Mouse (Mus musculus): ENCODE results near the gene Slc24a3. TPM values are rescaled to one million over a fixed set of nuclear protein-coding genes. Genes with fewer than 3 reads are reported as not detected.

Slc24a3 gene
- total RNA-seq, 1 experiment = 0.98 TPM

DNA sequence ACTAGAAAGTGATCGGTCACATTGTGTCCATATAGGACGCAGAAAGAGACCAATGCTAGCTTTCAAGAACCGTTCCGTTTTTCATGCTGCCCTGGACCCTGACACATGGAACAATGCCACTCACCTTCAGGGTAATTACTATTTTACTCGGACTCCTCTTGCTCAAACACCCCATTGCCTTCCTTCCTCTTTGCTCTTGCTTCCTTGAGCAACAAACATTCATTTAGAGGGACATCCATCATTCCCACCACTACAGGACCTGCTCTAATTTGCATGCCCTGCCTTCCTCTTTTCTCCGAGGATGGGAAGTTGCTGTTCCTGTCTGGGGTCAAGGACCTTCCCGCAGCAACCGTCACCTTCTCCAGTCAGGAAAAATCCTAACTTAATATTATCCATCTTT is 517.3 kb downstream of the Slc24a3 start:
- no peak for TF ChIP-seq ZNF384 (IDR thresholded peaks at IDR 0.05; ENCODE audit: low read depth, low read length)
- no peak for TF ChIP-seq MAFK (IDR thresholded peaks at IDR 0.05; ENCODE audit: insufficient read depth, low read depth, low read length)
- no peak for TF ChIP-seq CHD2 (IDR thresholded peaks at IDR 0.05; ENCODE audit: low read depth, low read length)
- TF ChIP-seq HCFC1 (IDR thresholded peaks at IDR 0.05; ENCODE audit: borderline replicate concordance, insufficient read depth, low read length) = no peak
- no peak for TF ChIP-seq ZC3H11A (IDR thresholded peaks at IDR 0.05; ENCODE audit: borderline replicate concordance, low read depth, low read length)
- Histone ChIP-seq H3K9ac (ENCODE audit: insufficient read depth, low read depth, low read length, poor library complexity, severe bottlenecking) (no peak overlapping the region), H3K4me3 (ENCODE audit: insufficient read depth in 1 of 2, low read depth in 1 of 2, low read length in 2 of 2, poor library complexity in 1 of 2, severe bottlenecking in 1 of 2) (no peak overlapping the region), H3K27ac (ENCODE audit: insufficient read depth, low read depth, low read length, poor library complexity, severe bottlenecking) (no peak overlapping the region), H3K9me3 (ENCODE audit: control insufficient read depth, insufficient read depth, low read depth, low read length) (no peaks in the 10 kb centered on the region), H3K36me3 (ENCODE audit: control insufficient read depth, insufficient read depth, low read length, poor library complexity, severe bottlenecking) (no peaks in the 10 kb centered on the region), H3K4me1 (ENCODE audit: control insufficient read depth in 2 of 2, insufficient read depth in 2 of 2, low read length in 2 of 2, poor library complexity in 1 of 2) (no peaks in the 10 kb centered on the region)
- in situ Hi-C loops (cut with MboI; ENCODE audit: low sequenced_read_pairs in 2 of 2, unreplicated experiment in 2 of 2) = no loop called here
- no peak for DNase-seq (ENCODE audit: low read depth, low spot score)

DNA sequence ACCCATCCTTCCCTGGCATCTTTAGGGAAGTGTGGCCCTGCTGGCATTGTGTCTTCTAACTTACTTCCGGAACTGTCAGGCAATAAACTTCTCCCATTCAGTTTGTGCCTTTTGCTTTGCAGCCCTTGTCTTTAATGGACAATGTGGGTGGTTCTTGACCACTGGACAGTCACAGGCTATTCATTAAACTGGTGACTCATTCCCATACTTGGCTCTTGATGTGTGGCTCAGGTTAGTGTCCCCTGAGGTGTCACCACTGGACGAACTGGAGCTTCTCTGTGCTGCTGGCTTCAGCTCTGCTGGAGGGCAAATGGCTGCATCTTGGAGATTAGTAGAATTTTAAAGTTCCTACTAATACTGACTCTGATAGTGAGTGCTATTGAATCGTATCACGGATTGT is 518.5 kb downstream of the Slc24a3 start:
- in situ Hi-C loops (cut with MboI; ENCODE audit: low sequenced_read_pairs in 2 of 2, unreplicated experiment in 2 of 2) = no loop called here
- H3K36me3 ChIP-seq (ENCODE audit: control insufficient read depth, insufficient read depth, low read length, poor library complexity, severe bottlenecking) = no peaks in the 10 kb centered on the region

DNA sequence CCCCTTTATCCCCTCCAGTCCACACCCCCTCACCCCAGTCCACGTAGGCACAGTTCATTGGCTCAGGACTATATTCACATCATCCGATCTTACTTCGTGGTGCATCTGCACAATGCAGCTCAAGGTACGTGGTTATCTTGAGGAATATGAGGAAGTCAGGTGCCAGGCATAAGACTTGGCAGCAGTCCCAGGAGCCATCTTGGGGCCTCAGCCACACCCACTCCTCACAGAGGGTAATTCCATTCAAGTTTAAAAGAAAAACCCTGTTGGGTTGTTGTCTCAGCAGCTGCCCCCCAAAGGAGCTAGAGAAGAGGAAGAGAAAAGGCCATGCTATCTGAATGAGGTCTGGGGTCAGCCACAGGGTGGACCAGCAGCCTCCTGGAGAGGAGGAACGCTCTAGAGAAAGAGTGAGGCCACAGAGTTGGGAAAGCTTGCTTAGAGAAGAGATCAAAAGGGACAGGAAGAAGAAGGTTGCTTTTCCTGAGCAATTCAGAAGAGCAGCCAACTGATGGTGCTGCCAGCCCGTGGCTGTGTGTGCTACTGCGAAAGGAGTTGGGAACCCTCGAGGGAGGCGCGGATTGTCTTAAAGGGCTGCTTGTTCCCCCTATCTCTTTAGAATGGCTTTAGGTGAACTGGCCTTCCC is 523.9 kb downstream of the Slc24a3 start:
- TF ChIP-seq CHD2 (IDR thresholded peaks at IDR 0.05; ENCODE audit: low read depth, low read length) (no peak), HCFC1 (IDR thresholded peaks at IDR 0.05; ENCODE audit: borderline replicate concordance, insufficient read depth, low read length) (no peak), ZNF384 (IDR thresholded peaks at IDR 0.05; ENCODE audit: low read depth, low read length) (no peak), MAFK (IDR thresholded peaks at IDR 0.05; ENCODE audit: insufficient read depth, low read depth, low read length) (no peak), ZC3H11A (IDR thresholded peaks at IDR 0.05; ENCODE audit: borderline replicate concordance, low read depth, low read length) (no peak)
- in situ Hi-C loops (cut with MboI; ENCODE audit: low sequenced_read_pairs in 2 of 2, unreplicated experiment in 2 of 2) = no loop called here

More for the DNA sequence above, 518.5 kb downstream of the Slc24a3 start:
- no peak for DNase-seq (ENCODE audit: low read depth, low spot score)
- Histone ChIP-seq H3K4me3 (ENCODE audit: insufficient read depth in 1 of 2, low read depth in 1 of 2, low read length in 2 of 2, poor library complexity in 1 of 2, severe bottlenecking in 1 of 2) (no peak overlapping the region), H3K27ac (ENCODE audit: insufficient read depth, low read depth, low read length, poor library complexity, severe bottlenecking) (no peak overlapping the region), H3K9ac (ENCODE audit: insufficient read depth, low read depth, low read length, poor library complexity, severe bottlenecking) (no peak overlapping the region), H3K9me3 (ENCODE audit: control insufficient read depth, insufficient read depth, low read depth, low read length) (no peaks in the 10 kb centered on the region), H3K4me1 (ENCODE audit: control insufficient read depth in 2 of 2, insufficient read depth in 2 of 2, low read length in 2 of 2, poor library complexity in 1 of 2) (no peaks in the 10 kb centered on the region)
- no peak for TF ChIP-seq CHD2 (IDR thresholded peaks at IDR 0.05; ENCODE audit: low read depth, low read length)
- no peak for TF ChIP-seq HCFC1 (IDR thresholded peaks at IDR 0.05; ENCODE audit: borderline replicate concordance, insufficient read depth, low read length)
- no peak for TF ChIP-seq ZC3H11A (IDR thresholded peaks at IDR 0.05; ENCODE audit: borderline replicate concordance, low read depth, low read length)
- no peak for TF ChIP-seq MAFK (IDR thresholded peaks at IDR 0.05; ENCODE audit: insufficient read depth, low read depth, low read length)
- TF ChIP-seq ZNF384 (IDR thresholded peaks at IDR 0.05; ENCODE audit: low read depth, low read length) = no peak

More for the DNA sequence above, 523.9 kb downstream of the Slc24a3 start:
- H3K4me1 ChIP-seq (ENCODE audit: control insufficient read depth in 2 of 2, insufficient read depth in 2 of 2, low read length in 2 of 2, poor library complexity in 1 of 2) = no peaks in the 10 kb centered on the region
- H3K27ac ChIP-seq (ENCODE audit: insufficient read depth, low read depth, low read length, poor library complexity, severe bottlenecking) = no peak overlapping the region
- no peak for DNase-seq (ENCODE audit: low read depth, low spot score)
- no peak overlapping the region for H3K4me3 ChIP-seq (ENCODE audit: insufficient read depth in 1 of 2, low read depth in 1 of 2, low read length in 2 of 2, poor library complexity in 1 of 2, severe bottlenecking in 1 of 2)
- no peaks in the 10 kb centered on the region for H3K36me3 ChIP-seq (ENCODE audit: control insufficient read depth, insufficient read depth, low read length, poor library complexity, severe bottlenecking)
- H3K9me3 ChIP-seq (ENCODE audit: control insufficient read depth, insufficient read depth, low read depth, low read length) = no peaks in the 10 kb centered on the region
- H3K9ac ChIP-seq (ENCODE audit: insufficient read depth, low read depth, low read length, poor library complexity, severe bottlenecking) = no peak overlapping the region
